Mouse (Mus musculus) ES-Bruce4 (cell line): Measurements from ENCODE around the gene Cyp46a1. TPM values are rescaled to one million over a fixed set of nuclear protein-coding genes. Genes with fewer than 3 reads are reported as not detected.

Source experiments
- H3K27ac ChIP-seq: 2 replicates; pipeline ENCODE4 v1.5.1; 2012; ENCODE audit warnings: low read length, inconsistent platforms; ENCODE audit not compliant: insufficient read depth
- H3K27me3 ChIP-seq: 2 replicates; pipeline ENCODE4 v1.6.1; 2012; ENCODE audit warnings: mild to moderate bottlenecking, low read length, inconsistent platforms; ENCODE audit not compliant: control insufficient read depth, poor library complexity, insufficient read depth, severe bottlenecking
- H3K36me3 ChIP-seq: 2 replicates; pipeline ENCODE4 v1.6.1; 2012; ENCODE audit warnings: inconsistent platforms, mild to moderate bottlenecking, low read length, moderate library complexity; ENCODE audit not compliant: control insufficient read depth, poor library complexity, insufficient read depth, severe bottlenecking
- H3K4me1 ChIP-seq: one replicate; pipeline ENCODE4 v1.8.1; 2011; ENCODE audit warnings: low read length; ENCODE audit not compliant: control insufficient read depth, insufficient read depth
- H3K4me3 ChIP-seq: 2 replicates; pipeline ENCODE4 v1.5.1; 2011; ENCODE audit warnings: low read depth, mild to moderate bottlenecking, low read length
- H3K9ac ChIP-seq: 2 replicates; pipeline ENCODE4 v1.6.1; 2012; ENCODE audit warnings: low read depth, mild to moderate bottlenecking, inconsistent platforms; ENCODE audit not compliant: poor library complexity, severe bottlenecking
- H3K9me3 ChIP-seq: replicated peaks from 2 replicates; pipeline ENCODE4 v1.6.1; 2012; ENCODE audit warnings: mild to moderate bottlenecking, low read length, inconsistent platforms; ENCODE audit not compliant: control insufficient read depth, poor library complexity, insufficient read depth, severe bottlenecking
- CTCF ChIP-seq: IDR thresholded peaks from one replicate; pipeline ENCODE4 v1.8.1; 2011; ENCODE audit warnings: low read depth, low read length
- EP300 ChIP-seq: IDR thresholded peaks from 2 replicates; pipeline ENCODE4 v1.6.1; 2011; ENCODE audit warnings: low read depth, low read length; ENCODE audit not compliant: insufficient read depth
- POLR2A ChIP-seq: IDR thresholded peaks from one replicate; pipeline ENCODE4 v1.8.1; 2011; ENCODE audit warnings: low read length; ENCODE audit not compliant: insufficient read depth
- polyA plus RNA-seq: library from polyadenylated mRNA; stranded (reverse); fragments of >200 nt; gene quantifications from 2 replicates; pipeline ENCODE4 v1.2.4, GENCODE M21; 2011; ENCODE audit warnings: low read depth; ENCODE audit not compliant: missing spikeins, insufficient read depth, insufficient read length

The Cyp46a1 gene
- polyA plus RNA-seq, 1 experiment: 1.0 TPM

- no peaks in the 10 kb centered on the region for H3K4me1 ChIP-seq
- H3K36me3 ChIP-seq: no peaks in the 10 kb centered on the region
- H3K9ac ChIP-seq: no peak overlapping the region
- H3K9me3 ChIP-seq: no peaks in the 10 kb centered on the region
- H3K27ac ChIP-seq: no peak overlapping the region
- H3K27me3 ChIP-seq: no peaks in the 10 kb centered on the region
- TF ChIP-seq CTCF (no peak), EP300 (no peak), POLR2A (no peak)
- no peak overlapping the region for H3K4me3 ChIP-seq
Observed at GRCm38 (mm10) chr12:108309116-108309794, 24.9 kb upstream of the Cyp46a1 start.

DNA sequence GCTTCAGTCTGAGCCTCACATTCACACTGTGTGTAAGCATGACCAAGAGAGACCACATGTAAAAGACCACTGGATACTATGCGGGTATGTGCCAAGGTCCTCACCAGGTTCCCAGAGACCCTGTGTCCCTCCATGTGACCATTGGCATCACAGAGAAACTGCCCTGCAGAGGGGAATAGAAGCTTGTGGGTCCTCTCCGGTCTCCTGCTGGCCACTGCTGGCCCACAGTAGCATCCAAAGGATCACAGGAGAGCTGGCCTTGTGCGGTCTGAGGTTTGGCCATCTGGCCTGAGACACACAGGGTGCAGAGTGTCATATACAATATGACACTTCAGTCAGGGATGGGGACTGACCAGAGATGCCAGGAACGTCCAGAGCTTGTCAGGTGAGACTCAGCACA lies 24.1 kb upstream of the Cyp46a1 start:
- Histone ChIP-seq H3K9ac (no peak overlapping the region), H3K9me3 (no peaks in the 10 kb centered on the region), H3K27me3 (no peaks in the 10 kb centered on the region), H3K36me3 (no peaks in the 10 kb centered on the region), H3K27ac (no peak overlapping the region), H3K4me3 (no peak overlapping the region), H3K4me1 (no peaks in the 10 kb centered on the region)
- no peak for TF ChIP-seq POLR2A
- no peak for TF ChIP-seq CTCF
- TF ChIP-seq EP300: no peak

- Histone ChIP-seq H3K27ac (no peak overlapping the region), H3K9me3 (no peaks in the 10 kb centered on the region), H3K27me3 (no peaks in the 10 kb centered on the region), H3K36me3 (no peaks in the 10 kb centered on the region), H3K4me3 (no peak overlapping the region), H3K4me1 (no peaks in the 10 kb centered on the region), H3K9ac (no peak overlapping the region)
- TF ChIP-seq CTCF (no peak), POLR2A (no peak), EP300 (no peak)
Observed at GRCm38 (mm10) chr12:108310456-108311027, 23.6 kb upstream of the Cyp46a1 start.

DNA sequence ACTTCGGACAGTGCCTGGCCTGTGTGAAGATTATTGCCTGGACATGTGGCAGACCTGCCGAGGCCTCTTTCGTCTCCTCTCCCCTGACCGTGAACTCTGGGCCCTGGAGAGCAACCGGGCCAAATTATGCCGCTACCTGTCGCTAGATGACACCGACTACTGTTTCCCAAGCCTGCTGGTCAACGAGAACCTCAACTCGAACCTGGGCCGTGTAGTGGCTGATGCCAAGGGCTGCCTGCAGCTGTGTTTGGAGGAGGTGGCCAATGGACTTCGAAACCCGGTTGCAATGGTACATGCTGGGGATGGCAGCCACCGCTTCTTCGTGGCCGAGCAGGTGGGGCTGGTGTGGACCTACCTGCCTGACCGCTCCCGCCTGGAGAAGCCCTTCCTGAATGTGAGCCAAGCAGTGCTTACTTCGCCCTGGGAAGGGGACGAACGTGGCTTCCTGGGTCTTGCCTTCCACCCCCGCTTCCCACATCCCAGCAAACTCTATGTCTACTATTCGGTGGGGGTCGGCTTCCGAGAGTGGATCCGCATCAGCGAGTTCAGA lies 22.4 kb upstream of the Cyp46a1 start:
- TF ChIP-seq CTCF (no peak), EP300 (no peak), POLR2A (no peak)
- Histone ChIP-seq H3K4me3 (no peak overlapping the region), H3K9ac (no peak overlapping the region), H3K36me3 (no peaks in the 10 kb centered on the region), H3K27me3 (no peaks in the 10 kb centered on the region), H3K9me3 (no peaks in the 10 kb centered on the region), H3K27ac (no peak overlapping the region), H3K4me1 (no peaks in the 10 kb centered on the region)

DNA sequence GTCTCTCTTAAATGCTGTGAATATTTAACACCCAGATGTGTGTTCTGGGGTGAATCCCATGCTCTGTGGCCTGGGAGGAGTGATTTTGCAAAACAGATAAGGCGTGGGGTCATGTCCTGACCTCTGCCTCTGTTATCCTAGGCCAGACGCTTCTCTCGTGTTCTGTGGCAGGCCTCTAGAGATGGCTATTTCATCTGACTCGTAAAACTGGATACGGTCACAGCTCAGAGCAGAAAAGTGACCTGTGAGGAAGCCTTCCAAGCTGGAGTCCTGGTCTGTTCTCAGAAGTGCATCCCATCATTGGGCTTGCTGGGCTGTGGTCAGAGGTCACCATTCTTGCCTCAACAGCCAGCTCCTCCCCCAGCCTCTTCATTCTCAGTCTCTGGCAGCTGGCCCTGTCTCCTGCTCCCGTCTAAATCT lies 21.7 kb upstream of the Cyp46a1 start:
- Histone ChIP-seq H3K36me3 (no peaks in the 10 kb centered on the region), H3K9me3 (no peaks in the 10 kb centered on the region), H3K9ac (no peak overlapping the region), H3K4me1 (no peaks in the 10 kb centered on the region), H3K27ac (no peak overlapping the region), H3K27me3 (no peaks in the 10 kb centered on the region), H3K4me3 (no peak overlapping the region)
- no peak for TF ChIP-seq POLR2A
- TF ChIP-seq CTCF: no peak
- TF ChIP-seq EP300: no peak

GRCm38 (mm10) chr12:108313244-108313772 lies 20.9 kb upstream of the Cyp46a1 start:
- no peak overlapping the region for H3K9ac ChIP-seq
- no peaks in the 10 kb centered on the region for H3K36me3 ChIP-seq
- H3K27ac ChIP-seq: no peak overlapping the region
- TF ChIP-seq POLR2A (no peak), CTCF (no peak)
- H3K9me3 ChIP-seq: no peaks in the 10 kb centered on the region
- no peak overlapping the region for H3K4me3 ChIP-seq
- no peaks in the 10 kb centered on the region for H3K27me3 ChIP-seq
- no peaks in the 10 kb centered on the region for H3K4me1 ChIP-seq
